Mouse (Mus musculus) midbrain, embryonic 14.5 days (tissue): ENCODE data around the gene Cul9. TPM values are rescaled to one million over a fixed set of nuclear protein-coding genes. Genes with fewer than 3 reads are reported as not detected.

Source experiments
- ATAC-seq: fragments of 200-750 bp; cut with Nextera tagmentation; 2 replicates; pipeline ENCODE4 v1.8.0; 2017; ENCODE audit warnings: moderate number of reproducible peaks, moderate library complexity; ENCODE audit not compliant: low FRiP score, low TSS enrichment
- DNase-seq: peaks from one replicate; pipeline ENCODE4 v3.0.0-alpha.2; 2015
- H3K27ac ChIP-seq: fragments of 300-500 bp; sonication (generic); replicated peaks from 2 replicates; pipeline ENCODE4 v1.5.1; 2014; ENCODE audit warnings: mild to moderate bottlenecking, low read depth, low read length, moderate library complexity
- H3K27me3 ChIP-seq: fragments of 300-500 bp; sonication (generic); 2 replicates; pipeline ENCODE4 v1.6.1; 2014; ENCODE audit warnings: low read length, control low read depth, mixed read lengths; ENCODE audit not compliant: control insufficient read depth, insufficient read depth
- H3K36me3 ChIP-seq: fragments of 300-500 bp; sonication (generic); 2 replicates; pipeline ENCODE4 v1.6.1; 2014; ENCODE audit warnings: low read length, control low read depth; ENCODE audit not compliant: control insufficient read depth, insufficient read depth
- H3K4me1 ChIP-seq: fragments of 300-500 bp; sonication (generic); 2 replicates; pipeline ENCODE4 v1.6.1; 2014; ENCODE audit warnings: mild to moderate bottlenecking, antibody characterized with exemption, low read length, control low read depth; ENCODE audit not compliant: control insufficient read depth, insufficient read depth
- H3K4me2 ChIP-seq: fragments of 300-500 bp; sonication (generic); 2 replicates; pipeline ENCODE4 v1.6.1; 2014; ENCODE audit warnings: mild to moderate bottlenecking, low read length, moderate library complexity
- H3K4me3 ChIP-seq: fragments of 300-500 bp; sonication (generic); replicated peaks from 2 replicates; pipeline ENCODE4 v1.5.1; 2014; ENCODE audit warnings: low read depth, low read length
- H3K9ac ChIP-seq: fragments of 300-500 bp; sonication (generic); replicated peaks from 2 replicates; pipeline ENCODE4 v1.6.1; 2014; ENCODE audit warnings: mild to moderate bottlenecking, low read length, moderate library complexity
- H3K9me3 ChIP-seq: fragments of 300-500 bp; sonication (generic); 2 replicates; pipeline ENCODE4 v1.6.1; 2016; ENCODE audit warnings: low read length, control low read depth, mixed read lengths; ENCODE audit not compliant: control insufficient read depth
- WGBS: fragments of 180-500 bp; shearing (Covaris S2); extraction: QIAGEN DNeasy Blood & Tissue Kit; methylation state at CpG from one replicate; pipeline ENCODE4 v1.1.7; 2014; 5-methylcytosine and 5-hydroxymethylcytosine counted together
- polyA plus RNA-seq: library from polyadenylated mRNA; unstranded; fragments of >200 nt; fragmentation: Nextera tagmentation; extraction: Ambion mirVana; gene quantifications from 2 replicates; pipeline ENCODE4 v1.2.1, GENCODE M21; 2014

Gene Cul9
- 13.6 and 20.6 TPM in 2 replicates for polyA plus RNA-seq

GRCm38 (mm10) chr17:46545813-46546564 is at the start of gene Cul9:
Gene Cul9 (minus strand): TSS chr17:46546388.
- peak; percentile 90 for ATAC-seq
- peaks cover 48% of the 10 kb centered on the region for H3K36me3 ChIP-seq

GRCm38 (mm10) chr17:46595336-46595735 is 49.1 kb upstream of the Cul9 start:
- Histone ChIP-seq H3K4me3 (no peak overlapping the region), H3K9me3 (no peaks in the 10 kb centered on the region), H3K27me3 (no peaks in the 10 kb centered on the region), H3K4me1 (0 out of 2 replicates have a peak, but pooled peaks cover 5% of the 10 kb centered on the region), H3K9ac (no peak overlapping the region), H3K4me2 (no peak overlapping the region), H3K36me3 (peaks cover 6% of the 10 kb centered on the region; the same call in 1 of the 2 replicates), H3K27ac (0 out of 2 replicates have a peak overlapping the region, but pooled peaks have one; percentile 26)
- 68% methylated on average over 6 of the region's 6 CpGs for WGBS
- no peak for ATAC-seq
- DNase-seq = no peak

More at GRCm38 (mm10) chr17:46545813-46546564, at the start of gene Cul9:
- Histone ChIP-seq H3K9me3 (no peaks in the 10 kb centered on the region), H3K27ac (0 out of 2 replicates have a peak within 1 kb of the TSS, but pooled peaks have one; percentile 32), H3K4me2 (peak within 1 kb of the TSS; percentile 59), H3K4me1 (peaks cover 4% of the 10 kb centered on the region; the same call in 1 of the 2 replicates), H3K4me3 (peak within 1 kb of the TSS; percentile 81), H3K27me3 (0 out of 2 replicates have a peak, but pooled peaks cover 5% of the 10 kb centered on the region), H3K9ac (peak within 1 kb of the TSS; percentile 89)
- 2% methylated on average over 42 of the region's 49 CpGs for WGBS
- peak; percentile 93 for DNase-seq

- Histone ChIP-seq H3K27ac (0 out of 2 replicates have a peak overlapping the region, but pooled peaks have one; percentile 26), H3K27me3 (no peaks in the 10 kb centered on the region), H3K4me1 (0 out of 2 replicates have a peak, but pooled peaks cover 5% of the 10 kb centered on the region), H3K9ac (no peak overlapping the region), H3K4me2 (no peak overlapping the region), H3K4me3 (no peak overlapping the region), H3K9me3 (no peaks in the 10 kb centered on the region), H3K36me3 (peaks cover 13% of the 10 kb centered on the region)
- WGBS = 50% methylated on average over 9 of the region's 9 CpGs
- DNase-seq = no peak
- no peak for ATAC-seq
Observed at GRCm38 (mm10) chr17:46594606-46595005, 48.4 kb upstream of the Cul9 start.

- H3K36me3 ChIP-seq = peaks cover 27% of the 10 kb centered on the region
- no peaks in the 10 kb centered on the region for H3K27me3 ChIP-seq
- H3K4me3 ChIP-seq = no peak overlapping the region
- no peak for ATAC-seq
- DNase-seq = no peak
- H3K9ac ChIP-seq = no peak overlapping the region
- H3K4me2 ChIP-seq = no peak overlapping the region
- 0 out of 2 replicates have a peak, but pooled peaks cover 5% of the 10 kb centered on the region for H3K4me1 ChIP-seq
- no peaks in the 10 kb centered on the region for H3K9me3 ChIP-seq
- H3K27ac ChIP-seq = no peak overlapping the region
- 92% methylated on average over 4 of the region's 4 CpGs for WGBS
Observed at GRCm38 (mm10) chr17:46593124-46593523, 46.9 kb upstream of the Cul9 start.

GRCm38 (mm10) chr17:46591406-46591805 is 45.2 kb upstream of the Cul9 start:
- Histone ChIP-seq H3K36me3 (peaks cover 42% of the 10 kb centered on the region), H3K4me2 (no peak overlapping the region), H3K9ac (no peak overlapping the region), H3K9me3 (no peaks in the 10 kb centered on the region), H3K27ac (no peak overlapping the region), H3K4me1 (0 out of 2 replicates have a peak, but pooled peaks cover 5% of the 10 kb centered on the region), H3K4me3 (no peak overlapping the region), H3K27me3 (no peaks in the 10 kb centered on the region)
- WGBS = 85% methylated on average over 19 of the region's 19 CpGs
- no peak for ATAC-seq
- DNase-seq = no peak

GRCm38 (mm10) chr17:46590439-46590838 is 44.3 kb upstream of the Cul9 start:
- 0 out of 2 replicates have a peak, but pooled peaks cover 5% of the 10 kb centered on the region for H3K4me1 ChIP-seq
- H3K9ac ChIP-seq = no peak overlapping the region
- no peak overlapping the region for H3K4me3 ChIP-seq
- ATAC-seq (no peak), DNase-seq (no peak)
- H3K27me3 ChIP-seq = no peaks in the 10 kb centered on the region
- H3K4me2 ChIP-seq = no peak overlapping the region
- 89% methylated on average over 7 of the region's 7 CpGs for WGBS
- no peak overlapping the region for H3K27ac ChIP-seq
- peaks cover 52% of the 10 kb centered on the region for H3K36me3 ChIP-seq
- no peaks in the 10 kb centered on the region for H3K9me3 ChIP-seq

- no peak for ATAC-seq
- Histone ChIP-seq H3K36me3 (peaks cover 54% of the 10 kb centered on the region), H3K27ac (no peak overlapping the region), H3K27me3 (no peaks in the 10 kb centered on the region), H3K4me2 (no peak overlapping the region), H3K4me1 (0 out of 2 replicates have a peak, but pooled peaks cover 1% of the 10 kb centered on the region), H3K9ac (no peak overlapping the region), H3K4me3 (no peak overlapping the region), H3K9me3 (no peaks in the 10 kb centered on the region)
- 90% methylated on average over 16 of the region's 16 CpGs for WGBS
- DNase-seq = no peak
Observed at GRCm38 (mm10) chr17:46589635-46590314, 43.6 kb upstream of the Cul9 start.

- H3K9me3 ChIP-seq = no peaks in the 10 kb centered on the region
- H3K9ac ChIP-seq = no peak overlapping the region
- ATAC-seq (no peak), DNase-seq (no peak)
- H3K4me3 ChIP-seq = no peak overlapping the region
- no peaks in the 10 kb centered on the region for H3K4me1 ChIP-seq
- peaks cover 57% of the 10 kb centered on the region for H3K36me3 ChIP-seq
- H3K27ac ChIP-seq = no peak overlapping the region
- no peak overlapping the region for H3K4me2 ChIP-seq
- 94% methylated on average over 6 of the region's 6 CpGs for WGBS
- H3K27me3 ChIP-seq = no peaks in the 10 kb centered on the region
Observed at GRCm38 (mm10) chr17:46588913-46589312, 42.7 kb upstream of the Cul9 start.
